Mouse (Mus musculus): ENCODE measurements at regions not wholly inside any gene's neighbourhood (a gene's known extent, or its start where the extent isn't known, plus 50 kb on each side); places are given as distances from the start of the nearest gene placed in this dataset.

DNA sequence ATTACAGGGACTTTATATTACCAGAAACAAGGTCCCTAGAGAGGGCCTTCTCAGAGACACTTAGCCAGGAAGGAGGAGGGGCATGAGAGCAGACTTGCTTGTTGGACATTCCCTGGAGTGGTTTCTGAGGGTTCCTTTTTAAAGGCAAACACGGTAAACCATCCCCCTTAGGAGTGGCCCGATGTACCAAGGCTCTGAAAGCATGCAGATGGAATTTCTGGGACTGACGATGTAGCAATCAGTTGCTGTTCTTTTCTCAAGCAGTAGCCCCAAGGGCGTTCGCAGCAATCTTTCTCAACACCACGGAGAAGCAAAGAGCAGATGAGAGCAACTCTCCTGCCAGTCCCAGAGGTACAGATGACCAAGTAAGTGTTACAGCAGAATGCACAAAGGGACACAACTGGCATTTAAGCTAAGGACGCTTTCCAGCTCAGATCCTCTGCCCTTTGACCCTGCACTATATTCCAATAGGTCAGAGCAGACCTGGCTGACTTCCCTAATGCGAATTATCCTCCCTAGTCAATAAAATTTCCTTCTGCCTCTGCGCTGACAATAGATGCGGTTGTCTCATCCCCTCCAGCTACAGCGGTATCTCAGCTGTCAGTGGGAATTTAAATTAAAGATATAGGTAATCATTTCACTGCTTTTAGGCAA lies 295.7 kb upstream of the Slc24a5 start:
- intact Hi-C loops (cut with DNase I), result no loop called here

DNA sequence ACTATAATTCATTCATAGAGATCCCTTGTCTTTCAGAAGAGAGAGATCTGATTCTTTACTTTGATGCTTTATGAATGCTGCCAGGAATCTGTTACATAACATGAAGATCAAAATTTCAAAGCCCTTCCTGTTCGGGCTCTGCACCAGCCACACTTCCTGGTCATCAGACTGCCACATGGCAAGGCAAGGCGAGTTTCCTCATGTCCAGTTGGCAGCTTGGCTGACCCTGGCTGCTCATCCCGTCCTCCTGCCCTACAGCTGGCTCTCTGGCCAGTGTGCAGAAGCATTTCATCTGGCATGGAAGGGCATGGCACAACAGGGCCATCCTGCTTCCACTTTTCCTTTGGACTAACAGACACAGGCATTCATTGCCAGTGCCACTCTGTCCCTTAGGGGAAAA lies 292.2 kb upstream of the Slc24a5 start:
- intact Hi-C loops (cut with DNase I), result no loop called here
- peak; percentile 62 for DNase-seq

More for the DNA sequence above, 295.7 kb upstream of the Slc24a5 start:
- no peak for DNase-seq

- intact Hi-C loops (cut with DNase I), result no loop called here
- DNase-seq, result peak; percentile 89
Measured at GRCm38 (mm10) chr2:124792633-124793036, 275.3 kb upstream of the Slc24a5 start.

DNA sequence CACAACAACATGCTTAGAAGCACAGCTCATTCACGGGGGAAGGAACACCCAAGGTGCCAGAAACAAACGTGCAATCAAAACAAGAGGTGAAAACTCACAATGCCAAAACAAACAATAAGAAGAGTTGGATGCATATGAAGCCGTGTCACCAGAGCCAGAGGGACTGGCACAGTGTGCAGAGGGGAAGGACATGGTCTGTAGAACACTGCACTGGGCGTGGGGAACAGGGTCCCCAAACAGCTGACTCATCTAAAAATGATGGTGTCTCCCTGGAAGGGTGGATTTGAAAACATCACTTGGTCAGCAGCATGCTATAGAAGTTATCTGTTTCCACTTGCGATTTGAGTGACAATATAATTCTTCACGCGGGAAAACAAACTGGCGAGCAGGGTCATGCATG lies 256.2 kb upstream of the Slc24a5 start:
- intact Hi-C loops (cut with DNase I), result no loop called here
- DNase-seq, result no peak

- intact Hi-C loops (cut with DNase I), result no loop called here
- DNase-seq, result no peak
Measured at GRCm38 (mm10) chr2:124816814-124817213, 251.1 kb upstream of the Slc24a5 start.

DNA sequence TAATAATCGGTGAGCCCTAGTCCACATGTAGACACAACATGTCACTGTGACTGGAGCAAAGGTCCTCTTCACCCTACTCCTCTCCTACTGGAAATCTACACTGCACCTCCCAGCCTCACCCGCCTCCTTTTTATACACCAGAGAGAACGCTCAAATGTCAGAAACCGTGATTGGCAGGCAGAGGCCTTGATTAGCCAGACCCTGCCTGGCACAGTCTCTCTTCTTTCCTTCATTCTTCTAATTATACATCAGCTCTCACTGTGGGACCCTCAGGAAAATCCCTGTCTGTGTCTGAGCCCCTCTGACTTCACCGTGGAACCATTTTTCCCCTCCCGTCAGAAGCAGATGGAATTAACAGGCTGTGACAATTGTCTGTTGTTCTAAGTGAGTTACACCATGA lies 248.1 kb upstream of the Slc24a5 start:
- intact Hi-C loops (cut with DNase I), result no loop called here
- DNase-seq, result no peak

GRCm38 (mm10) chr2:124820821-124821220 lies 247.1 kb upstream of the Slc24a5 start:
- no peak for DNase-seq
- intact Hi-C loops (cut with DNase I), result no loop called here

DNA sequence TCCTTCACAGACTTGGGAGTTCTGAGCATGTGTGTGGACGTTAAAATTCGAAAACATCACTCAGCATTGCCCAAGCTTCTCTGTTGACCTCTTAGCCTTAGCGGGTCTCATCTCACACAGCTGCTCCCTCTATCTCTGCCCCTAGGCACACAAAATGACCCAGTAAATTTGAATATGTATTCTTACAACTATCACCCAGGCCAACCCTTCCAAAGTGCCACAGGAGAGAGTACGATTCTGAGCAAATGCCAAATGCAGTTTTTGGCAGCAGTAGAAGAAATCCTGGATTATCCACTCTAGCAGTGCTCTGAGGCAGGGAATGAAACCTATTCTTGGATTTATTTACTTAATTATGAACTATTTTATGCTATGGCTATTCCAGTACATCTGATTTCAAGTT lies 246.6 kb upstream of the Slc24a5 start:
- intact Hi-C loops (cut with DNase I), result no loop called here
- DNase-seq, result peak; percentile 5

- DNase-seq, result no peak
- intact Hi-C loops (cut with DNase I), result no loop called here
Measured at GRCm38 (mm10) chr2:124848812-124849211, 219.1 kb upstream of the Slc24a5 start.

- intact Hi-C loops (cut with DNase I), result no loop called here
- DNase-seq, result peak; percentile 10
Measured at GRCm38 (mm10) chr2:124858504-124858903, 209.4 kb upstream of the Slc24a5 start.

- no peak for DNase-seq
- intact Hi-C loops (cut with DNase I), result no loop called here
Measured at GRCm38 (mm10) chr2:124888209-124888608, 179.7 kb upstream of the Slc24a5 start.

DNA sequence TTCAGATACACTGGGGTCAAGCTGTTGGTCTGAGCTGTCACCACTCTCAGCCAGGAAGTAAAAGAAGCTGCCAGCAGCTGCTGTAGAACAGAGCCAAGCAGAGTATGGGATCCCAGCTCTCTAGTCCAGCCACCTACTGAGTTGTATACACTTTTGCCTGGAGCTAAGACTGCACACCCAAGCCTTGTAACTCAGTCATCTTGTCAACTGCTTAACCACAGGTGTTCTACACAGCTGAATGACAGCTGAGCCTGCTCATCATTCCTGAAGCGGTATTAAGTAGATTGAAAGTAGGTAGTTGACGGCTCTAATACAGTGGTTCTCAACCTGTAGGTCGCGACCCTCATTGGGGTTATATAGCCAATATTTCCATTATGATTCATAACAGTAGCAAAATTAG lies 172.9 kb upstream of the Slc24a5 start:
- intact Hi-C loops (cut with DNase I), result no loop called here
- DNase-seq, result no peak

- intact Hi-C loops (cut with DNase I), result no loop called here
- no peak for DNase-seq
Measured at GRCm38 (mm10) chr2:124903556-124903955, 164.4 kb upstream of the Slc24a5 start.

GRCm38 (mm10) chr2:124905076-124905475 lies 162.8 kb upstream of the Slc24a5 start:
- intact Hi-C loops (cut with DNase I), result no loop called here
- no peak for DNase-seq

DNA sequence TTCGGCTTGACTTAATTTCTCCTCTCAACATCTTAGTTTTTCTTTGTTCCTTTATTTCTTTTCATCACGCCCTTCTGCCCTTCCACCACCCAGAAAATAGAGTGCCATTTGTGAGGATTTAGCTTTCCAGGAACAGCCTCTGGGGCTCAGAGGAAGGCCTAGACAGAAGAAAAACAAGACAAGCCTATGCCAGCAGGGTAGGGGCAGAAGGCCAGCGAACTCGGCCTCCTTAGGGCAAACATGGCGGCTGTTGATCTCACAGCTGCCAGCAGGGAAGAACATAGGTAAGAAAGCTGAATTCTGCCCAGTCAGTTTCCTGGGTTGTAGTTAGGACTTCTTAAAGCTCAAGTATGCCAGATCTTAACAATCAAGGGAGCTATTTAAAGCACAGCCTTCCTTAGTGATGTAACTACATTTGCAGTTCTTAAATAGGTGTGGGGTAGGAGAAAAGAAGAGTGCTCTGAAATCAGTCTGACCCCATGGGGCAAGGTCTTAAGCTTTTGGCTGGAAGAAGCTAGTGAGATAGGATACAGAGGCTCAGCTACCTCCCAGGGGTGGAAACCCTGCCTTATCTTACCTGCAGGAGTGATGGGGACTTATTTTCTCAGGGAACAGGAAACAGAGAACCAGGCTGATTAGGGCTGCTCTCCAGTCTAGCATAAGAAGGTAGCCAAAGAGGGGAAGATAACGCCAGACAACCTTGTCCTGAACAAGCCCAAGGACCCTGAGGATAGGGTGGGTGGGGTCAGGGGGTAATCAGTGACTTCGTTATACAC lies 148.8 kb upstream of the Slc24a5 start:
- no peak for DNase-seq
- intact Hi-C loops (cut with DNase I), result no loop called here

DNA sequence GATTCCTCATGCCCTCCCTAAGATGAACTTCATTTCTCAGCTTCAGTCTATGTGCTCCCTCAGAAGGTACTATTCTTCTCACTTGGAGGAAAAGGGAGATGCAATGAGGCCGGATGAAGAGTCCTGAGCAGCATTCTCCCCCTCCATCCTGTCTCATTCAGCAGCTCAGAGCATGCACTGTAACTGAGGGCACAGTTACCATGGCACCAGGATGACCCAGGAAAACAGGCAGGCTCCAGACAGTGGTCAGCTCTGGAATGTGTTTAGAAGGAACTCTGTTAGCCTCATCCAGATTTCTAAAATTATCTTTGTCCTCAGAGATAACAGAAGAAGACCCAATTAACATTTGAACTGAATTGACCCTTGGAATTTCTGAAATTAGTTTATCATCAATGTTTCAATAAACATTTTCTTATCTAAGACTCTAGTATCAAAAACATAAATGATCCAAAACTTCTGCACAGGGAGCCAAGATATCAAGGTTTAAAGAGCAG lies 148.1 kb upstream of the Slc24a5 start:
- DNase-seq, result no peak
- intact Hi-C loops (cut with DNase I), result loop anchor here (10.0 kb wide), 1 partner anchor 1605 kb away; no protein-coding TSS in a partner anchor

- intact Hi-C loops (cut with DNase I), result loop anchor here (10.0 kb wide), 1 partner anchor 1605 kb away; no protein-coding TSS in a partner anchor
- peak; percentile 26 for DNase-seq
Measured at GRCm38 (mm10) chr2:124920265-124920664, 147.7 kb upstream of the Slc24a5 start.

GRCm38 (mm10) chr2:124927882-124928758 lies 139.8 kb upstream of the Slc24a5 start:
- intact Hi-C loops (cut with DNase I), result loop anchor here (2.0 to 10.0 kb wide), 3 partner anchors 316 to 1613 kb away; no protein-coding TSS in a partner anchor
- peak; percentile 66 for DNase-seq

- intact Hi-C loops (cut with DNase I), result loop anchor here (2.0 to 10.0 kb wide), 3 partner anchors 316 to 1614 kb away; no protein-coding TSS in a partner anchor
- DNase-seq, result no peak
Measured at GRCm38 (mm10) chr2:124928759-124929113, 139.2 kb upstream of the Slc24a5 start.

GRCm38 (mm10) chr2:124930719-124931118 lies 137.2 kb upstream of the Slc24a5 start:
- no peak for DNase-seq
- intact Hi-C loops (cut with DNase I), result loop anchor here (10.0 kb wide), 1 partner anchor 254 kb away; no protein-coding TSS in a partner anchor

DNA sequence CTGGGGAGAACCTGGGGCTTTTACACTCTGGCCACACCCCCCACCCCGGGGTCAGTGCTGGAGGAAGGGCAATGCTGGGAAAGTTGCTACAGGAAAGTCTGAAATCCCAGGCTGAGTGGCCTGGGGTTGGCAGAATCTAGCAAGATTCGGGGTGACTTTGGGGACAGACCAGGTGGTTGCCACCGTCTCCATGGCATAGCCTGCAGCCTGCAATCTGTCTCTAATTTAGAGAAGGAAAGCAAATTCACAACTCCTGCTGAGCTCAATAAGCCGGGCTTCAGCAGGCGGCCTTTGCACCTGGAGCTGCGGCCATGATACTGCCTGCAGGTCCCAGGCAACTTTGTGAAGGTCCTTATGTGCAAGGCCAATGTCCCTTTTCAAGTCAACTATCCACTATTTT lies 135.4 kb upstream of the Slc24a5 start:
- DNase-seq, result peak; percentile 10
- intact Hi-C loops (cut with DNase I), result loop anchor here (10.0 kb wide), 1 partner anchor 252 kb away; no protein-coding TSS in a partner anchor

All from left cerebral cortex, postnatal 4 days (tissue).